In the genomic region with DNA sequence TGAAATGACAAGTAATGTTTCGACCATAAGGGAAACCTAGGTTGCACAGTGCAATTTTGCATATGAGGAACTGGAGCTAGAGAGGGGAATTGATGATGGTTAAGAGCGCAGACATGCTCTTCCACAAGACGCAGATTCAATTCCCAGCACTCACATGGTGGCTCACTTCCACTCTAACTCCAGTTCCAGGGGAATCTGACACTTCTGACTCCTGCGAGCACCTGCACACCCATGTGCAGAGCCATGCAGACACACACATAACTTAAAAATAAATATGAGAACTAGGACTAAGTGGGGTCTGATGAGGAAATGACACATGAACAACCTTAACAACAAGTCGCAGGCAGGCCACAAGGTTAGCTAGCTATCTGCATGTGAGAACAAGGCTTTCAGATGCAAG, we compare ENCODE assay signal across 12 mouse cellular contexts.
"Had no signal": no experiment of that assay in that cellular context is flagged by ENCODE, and none has a peak within 500 bp of the region (broad histone marks: within the 10 kb centered on the region; RNA-seq: fewer than 3 reads in every experiment).

No protein-coding gene starts in this region.

- H3K9ac ChIP-seq: kidney, embryonic 15.5 days; midbrain, embryonic 15.5 days; neural tube, embryonic 12.5 days had no signal

- DNase-seq: kidney, adult 2 months; kidney, postnatal 14 days; lung, postnatal 4 days; right cerebral cortex, postnatal 25 days; thymus, postnatal 36 days had no signal

- ATAC-seq: intestine, embryonic 16.5 days; midbrain, embryonic 15.5 days had no signal

- H3K27ac ChIP-seq: kidney, embryonic 15.5 days; left cerebral cortex, adult 2 months; limb, embryonic 10.5 days; midbrain, embryonic 15.5 days; neural tube, embryonic 12.5 days had no signal

- H3K4me1 ChIP-seq: midbrain, embryonic 15.5 days; neural tube, embryonic 12.5 days had no signal

- H3K36me3 ChIP-seq: kidney, embryonic 15.5 days; midbrain, embryonic 15.5 days; neural tube, embryonic 12.5 days had no signal

- H3K4me3 ChIP-seq: kidney, embryonic 15.5 days; left cerebral cortex, adult 2 months; limb, embryonic 10.5 days; midbrain, embryonic 15.5 days; neural tube, embryonic 12.5 days had no signal

- H3K9me3 ChIP-seq: kidney, embryonic 15.5 days; limb, embryonic 10.5 days; midbrain, embryonic 15.5 days; neural tube, embryonic 12.5 days had no signal

- H3K4me2 ChIP-seq: kidney, embryonic 15.5 days; liver, embryonic 11.5 days; midbrain, embryonic 15.5 days; neural tube, embryonic 12.5 days had no signal

- H3K27me3 ChIP-seq: kidney, embryonic 15.5 days; midbrain, embryonic 15.5 days; neural tube, embryonic 12.5 days had no signal
